ENCODE assay signal across 8 mouse cellular contexts in genomic region chr6:47595696-47596095, GRCm38 (mm10). TPM values are rescaled to one million over a fixed set of nuclear protein-coding genes. Genes with fewer than 3 reads are reported as not detected.
DNase-seq lines count a peak whose midpoint lies in the region; ATAC-seq lines count a peak whose summit lies in the region.

No protein-coding gene starts in this region.

- ATAC-seq in lung, embryonic 16.5 days (ENCODE audit: low read depth): no peak
- no peak for ATAC-seq in embryonic facial prominence, embryonic 14.5 days (ENCODE audit: low read depth)
- no peak for ATAC-seq in limb, embryonic 12.5 days (ENCODE audit: insufficient number of reproducible peaks, insufficient read depth, low FRiP score, low TSS enrichment, low read depth)
- no peak for ATAC-seq in neural tube, embryonic 15.5 days (ENCODE audit: low FRiP score)

- H3K9me3 ChIP-seq in lung, embryonic 16.5 days (ENCODE audit: control insufficient read depth, low read length): no peaks in the 10 kb centered on the region
- no peaks in the 10 kb centered on the region for H3K9me3 ChIP-seq in embryonic facial prominence, embryonic 14.5 days (ENCODE audit: control insufficient read depth, low read length)
- no peaks in the 10 kb centered on the region for H3K9me3 ChIP-seq in limb, embryonic 12.5 days
- H3K9me3 ChIP-seq in neural tube, embryonic 15.5 days (replicated peaks): no peaks in the 10 kb centered on the region

- H3K4me3 ChIP-seq in lung, embryonic 16.5 days (ENCODE audit: low read length): peak overlapping the region; percentile 96
- H3K4me3 ChIP-seq in embryonic facial prominence, embryonic 14.5 days (ENCODE audit: low read depth, low read length): peak overlapping the region; percentile 66
- peak overlapping the region; percentile 93 for H3K4me3 ChIP-seq in limb, embryonic 12.5 days (replicated peaks)
- H3K4me3 ChIP-seq in neural tube, embryonic 15.5 days (replicated peaks): peak overlapping the region; percentile 95

- 2% methylated on average over 6 of the region's 6 CpGs for WGBS in lung, embryonic 16.5 days
- WGBS in embryonic facial prominence, embryonic 14.5 days: 2% methylated on average over 6 of the region's 6 CpGs
- WGBS in limb, embryonic 12.5 days: 5% methylated on average over 6 of the region's 6 CpGs
- under 1% methylated on average over 6 of the region's 6 CpGs for WGBS in neural tube, embryonic 15.5 days

- H3K27ac ChIP-seq in lung, embryonic 16.5 days (ENCODE audit: low read length): peak overlapping the region; percentile 98
- H3K27ac ChIP-seq in embryonic facial prominence, embryonic 14.5 days (replicated peaks; ENCODE audit: low read depth, low read length): peak overlapping the region; percentile 97
- H3K27ac ChIP-seq in limb, embryonic 12.5 days: peak overlapping the region; percentile 99
- H3K27ac ChIP-seq in neural tube, embryonic 15.5 days (replicated peaks): peak overlapping the region; percentile 98

- H3K27me3 ChIP-seq in lung, embryonic 16.5 days (ENCODE audit: control insufficient read depth, insufficient read depth, low read depth, low read length): no peaks in the 10 kb centered on the region
- no peaks in the 10 kb centered on the region for H3K27me3 ChIP-seq in embryonic facial prominence, embryonic 14.5 days (replicated peaks; ENCODE audit: control insufficient read depth, insufficient read depth, low read length)
- no peaks in the 10 kb centered on the region for H3K27me3 ChIP-seq in limb, embryonic 12.5 days
- no peaks in the 10 kb centered on the region for H3K27me3 ChIP-seq in neural tube, embryonic 15.5 days (replicated peaks)

- H3K9ac ChIP-seq in lung, embryonic 16.5 days (ENCODE audit: low read length): peak overlapping the region; percentile 100
- H3K9ac ChIP-seq in embryonic facial prominence, embryonic 14.5 days (ENCODE audit: low read depth, low read length): peak overlapping the region; percentile 91
- H3K9ac ChIP-seq in limb, embryonic 12.5 days (replicated peaks): peak overlapping the region; percentile 99
- H3K9ac ChIP-seq in neural tube, embryonic 15.5 days (replicated peaks): peak overlapping the region; percentile 84

- peaks cover 4% of the 10 kb centered on the region for H3K4me1 ChIP-seq in lung, embryonic 16.5 days (replicated peaks; ENCODE audit: control insufficient read depth, insufficient read depth, low read length)
- H3K4me1 ChIP-seq in embryonic facial prominence, embryonic 14.5 days (ENCODE audit: control insufficient read depth, insufficient read depth, low read length): no peaks in the 10 kb centered on the region
- peaks cover 13% of the 10 kb centered on the region; the same call in 1 of the 2 replicates for H3K4me1 ChIP-seq in limb, embryonic 12.5 days (replicated peaks)
- H3K4me1 ChIP-seq in neural tube, embryonic 15.5 days: peaks cover 10% of the 10 kb centered on the region

- H3K4me2 ChIP-seq in lung, embryonic 16.5 days (ENCODE audit: low read depth, low read length): peak overlapping the region; percentile 68
- H3K4me2 ChIP-seq in embryonic facial prominence, embryonic 14.5 days (ENCODE audit: low read depth, low read length): peak overlapping the region; percentile 77
- H3K4me2 ChIP-seq in limb, embryonic 12.5 days: peak overlapping the region; percentile 77
- H3K4me2 ChIP-seq in neural tube, embryonic 15.5 days: peak overlapping the region; percentile 91

- DNase-seq in adrenal gland, postnatal 10 days: peak; percentile 28
- DNase-seq in adrenal gland, postnatal 25 days: no peak
- DNase-seq in lung, postnatal 14 days: no peak
- DNase-seq in embryonic facial prominence, embryonic 14.5 days (ENCODE audit: low spot score): peak; percentile 48
- no peak for DNase-seq in layer of hippocampus, adult 18-20 months (ENCODE audit: low spot score in 2 of 2)

- no peaks in the 10 kb centered on the region for H3K36me3 ChIP-seq in lung, embryonic 16.5 days (ENCODE audit: control insufficient read depth, insufficient read depth, low read length)
- H3K36me3 ChIP-seq in embryonic facial prominence, embryonic 14.5 days (ENCODE audit: control insufficient read depth, insufficient read depth, low read length): no peaks in the 10 kb centered on the region
- H3K36me3 ChIP-seq in limb, embryonic 12.5 days: no peaks in the 10 kb centered on the region
- H3K36me3 ChIP-seq in neural tube, embryonic 15.5 days: no peaks in the 10 kb centered on the region

RNA-seq across cellular contexts. Expression of gene Ezh2, which starts 0.6 kb away (rescaled TPM):
- 10 to 100 TPM; 32.9 to 48.1 TPM for total RNA-seq in adrenal gland, postnatal 10 days (2021)
- total RNA-seq in adrenal gland, postnatal 25 days (2021): 27.0 and 29.9 TPM in 2 replicates
- polyA plus RNA-seq in lung, embryonic 16.5 days (2015; fragmentation: Nextera tagmentation; extraction: Ambion mirVana): 80.0 and 91.8 TPM in 2 replicates
- 71.1 and 72.8 TPM in 2 replicates for polyA plus RNA-seq in embryonic facial prominence, embryonic 14.5 days (2014; fragmentation: Nextera tagmentation; extraction: Ambion mirVana)
- 178 and 184 TPM in 2 replicates for polyA plus RNA-seq in limb, embryonic 12.5 days (2016; fragmentation: Nextera tagmentation; extraction: Ambion mirVana)
- 48.1 and 60.3 TPM in 2 replicates for polyA plus RNA-seq in neural tube, embryonic 15.5 days (2015; fragmentation: Nextera tagmentation; extraction: Ambion mirVana)
- 10 to 100 TPM in 1 of 2 experiments, 1 to 10 TPM in 1; 9.8 to 13.7 TPM for total RNA-seq in layer of hippocampus, adult 18-20 months (2021)

Comparison
In these comparisons a context has a peak if more than half of its experiments do, and no peak if none do; other contexts are left out.
1. DNase-seq: peak in adrenal gland, postnatal 10 days (single experiment) and embryonic facial prominence, embryonic 14.5 days (single experiment); none in adrenal gland, postnatal 25 days (single experiment), lung, postnatal 14 days (single experiment) and layer of hippocampus, adult 18-20 months (0 of 2).
2. Peak in every context shown above with its lines, with median percentiles within 50 percentile points of each other: H3K27ac ChIP-seq, H3K4me2 ChIP-seq, H3K4me3 ChIP-seq and H3K9ac ChIP-seq.